Mouse (Mus musculus): Measurements from ENCODE around the gene Nit2. TPM values are rescaled to one million over a fixed set of nuclear protein-coding genes. Genes with fewer than 3 reads are reported as not detected.

Nit2 gene
- polyA plus RNA-seq (2017; shearing (Covaris generic)): 35.1 TPM

GRCm38 (mm10) chr16:57166611-57167513, at the start of gene Nit2:
TSS of gene Nit2 (minus strand) at chr16:57167341.

GRCm38 (mm10) chr16:57120913-57121815, 46.0 kb downstream of the Nit2 start, which contains the start of gene Tomm70a:
TSS of gene Tomm70a (plus strand) at chr16:57121703.

Other genes with a start within 250 kb of the Nit2 start
- gene Lnp1, start 239.3 kb downstream of the Nit2 start, polyA plus RNA-seq (2017; shearing (Covaris generic)): not detected
- not detected for gene Tmem45a2, start 96.0 kb downstream of the Nit2 start, polyA plus RNA-seq (2017; shearing (Covaris generic))
- 56.9 TPM for gene Tomm70a, start 45.6 kb downstream of the Nit2 start, polyA plus RNA-seq (2017; shearing (Covaris generic))
- gene Tbc1d23, start 64.2 kb upstream of the Nit2 start, polyA plus RNA-seq (2017; shearing (Covaris generic)): 26.2 TPM
- gene Tmem30c, start 125.5 kb upstream of the Nit2 start, polyA plus RNA-seq (2017; shearing (Covaris generic)): not detected
- gene Filip1l, start 185.8 kb upstream of the Nit2 start, polyA plus RNA-seq (2017; shearing (Covaris generic)): 43.8 TPM

Data from CD4-positive, CD25-positive, alpha-beta regulatory T cell (primary cell).